Mouse (Mus musculus): ENCODE measurements at regions not wholly inside any gene's neighbourhood (a gene's known extent, or its start where the extent isn't known, plus 50 kb on each side); places are given as distances from the start of the nearest gene placed in this dataset.

DNA sequence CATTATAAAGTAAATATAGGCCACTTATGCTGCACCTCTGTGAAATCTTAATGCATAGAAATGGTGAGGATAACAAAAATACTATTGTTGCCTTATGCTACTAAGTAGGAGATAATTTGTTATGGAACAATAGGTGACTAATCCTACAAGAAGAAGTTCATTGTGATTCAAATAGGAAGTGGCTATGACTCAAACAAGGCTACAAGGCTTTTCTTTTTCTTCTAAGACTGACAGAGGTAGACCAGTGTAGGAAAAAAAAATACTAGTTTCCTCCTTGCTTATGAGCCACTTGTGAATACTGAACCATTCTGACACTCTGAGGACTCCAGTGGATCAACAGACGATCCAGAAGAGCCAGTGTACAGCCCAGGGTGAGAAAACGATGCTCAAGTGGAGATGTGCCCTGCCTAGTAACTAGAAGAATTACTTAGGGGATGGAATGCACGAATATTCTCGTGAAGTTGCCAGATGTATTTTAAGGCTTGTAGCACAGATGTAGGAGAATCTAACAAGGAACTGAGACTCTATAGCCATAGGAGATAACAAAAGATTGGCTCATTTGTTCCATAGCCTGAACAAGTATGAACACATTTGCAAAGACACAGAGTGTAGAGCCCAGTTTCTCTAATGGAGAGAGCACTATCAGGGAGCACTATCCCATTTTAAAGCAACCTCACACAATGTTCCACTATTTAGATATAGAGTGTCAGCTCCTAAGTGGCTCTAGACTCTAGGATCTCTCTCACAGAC lies 60.3 kb downstream of the Fzd1 start:
- DNase-seq (ENCODE audit: low spot score) = no peak

- DNase-seq (ENCODE audit: low spot score) = no peak
These were observed 61.1 kb downstream of the Fzd1 start for GRCm38 (mm10) chr5:4696701-4697100.

- no peak for DNase-seq (ENCODE audit: low spot score)
These were observed 68.7 kb downstream of the Fzd1 start for GRCm38 (mm10) chr5:4689130-4689529.

- DNase-seq (ENCODE audit: low spot score) = no peak
These were observed 82.5 kb downstream of the Fzd1 start for GRCm38 (mm10) chr5:4675316-4675715.

DNA sequence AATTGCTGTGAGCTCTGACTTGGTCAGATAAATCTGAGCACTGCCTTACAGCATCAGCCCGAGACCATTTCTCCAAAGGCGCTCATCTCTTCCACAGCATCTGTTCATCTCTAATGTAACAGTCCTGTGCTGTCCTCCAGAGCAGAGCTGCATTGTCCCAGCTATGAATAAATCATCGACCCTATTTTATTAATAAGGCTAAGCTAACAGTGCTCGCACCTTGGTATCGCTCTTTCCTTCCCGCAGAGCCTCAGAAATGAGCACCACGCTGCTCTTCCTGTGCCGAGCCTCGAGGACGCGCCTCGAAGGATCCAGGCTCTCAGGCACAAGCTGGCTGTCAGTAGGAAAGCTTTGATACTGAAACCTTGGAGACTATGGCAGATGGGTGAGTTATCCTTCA lies 91.5 kb downstream of the Fzd1 start:
- peak; percentile 37 for DNase-seq (ENCODE audit: low spot score)

DNA sequence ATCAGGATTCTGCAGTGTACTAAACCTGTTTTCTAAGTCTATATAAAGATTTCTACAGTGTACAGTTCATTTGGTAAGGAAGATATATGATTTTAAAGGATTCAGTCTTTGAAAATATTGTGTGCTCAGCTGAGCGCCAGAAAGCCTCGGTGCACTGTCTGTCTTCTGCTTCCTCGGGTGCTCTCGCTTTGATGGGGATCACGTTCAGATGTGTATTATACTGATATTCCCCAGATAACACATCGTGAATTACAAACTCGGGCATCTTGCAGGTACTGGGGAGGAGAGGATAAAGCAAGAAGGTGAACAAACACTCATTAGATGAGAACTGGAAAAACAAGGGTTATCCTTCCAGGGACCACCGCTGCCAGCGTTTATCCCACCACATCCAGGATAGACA lies 91.9 kb downstream of the Fzd1 start:
- DNase-seq (ENCODE audit: low spot score) = no peak

DNA sequence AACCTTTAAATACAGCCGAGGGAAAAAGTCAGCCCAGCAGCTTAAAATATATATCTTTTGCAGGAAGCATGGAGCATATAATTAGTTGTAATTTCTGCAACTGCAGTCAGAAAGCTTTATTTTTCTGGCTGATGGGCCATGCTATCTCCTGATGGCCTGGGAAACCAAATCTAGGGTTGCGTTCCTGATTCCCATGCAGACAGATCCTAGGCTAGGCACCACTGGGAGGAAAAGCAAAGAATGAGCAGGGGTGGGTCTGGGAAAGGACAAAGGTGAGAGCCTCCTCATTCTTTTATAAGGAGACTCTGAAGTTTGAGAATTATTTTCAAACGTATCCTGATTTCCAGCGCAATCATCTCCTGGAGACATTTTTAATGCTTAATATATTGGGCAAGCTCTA lies 92.9 kb downstream of the Fzd1 start:
- DNase-seq (ENCODE audit: low spot score) = no peak

GRCm38 (mm10) chr5:4664488-4664887 lies 93.3 kb downstream of the Fzd1 start:
- DNase-seq (ENCODE audit: low spot score) = no peak

DNA sequence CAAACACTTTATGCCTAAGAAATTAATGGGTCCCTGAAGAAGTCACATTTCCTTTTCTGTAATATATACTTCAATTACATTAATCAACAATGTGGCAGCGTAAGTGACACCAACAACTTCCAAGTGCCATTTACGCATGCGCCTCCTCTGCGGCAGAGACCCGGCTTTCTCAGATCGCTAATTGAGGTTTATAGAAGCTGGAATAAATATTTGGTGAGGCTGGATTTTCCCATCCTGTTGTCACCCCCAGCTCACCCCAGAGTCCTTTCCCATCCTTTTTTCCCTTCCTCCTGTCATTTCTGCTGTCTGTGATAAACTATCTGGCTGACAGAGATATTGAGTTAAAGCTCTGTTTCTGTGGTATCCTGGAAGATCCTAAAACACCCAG lies 95.6 kb downstream of the Fzd1 start:
- DNase-seq (ENCODE audit: low spot score) = no peak

DNA sequence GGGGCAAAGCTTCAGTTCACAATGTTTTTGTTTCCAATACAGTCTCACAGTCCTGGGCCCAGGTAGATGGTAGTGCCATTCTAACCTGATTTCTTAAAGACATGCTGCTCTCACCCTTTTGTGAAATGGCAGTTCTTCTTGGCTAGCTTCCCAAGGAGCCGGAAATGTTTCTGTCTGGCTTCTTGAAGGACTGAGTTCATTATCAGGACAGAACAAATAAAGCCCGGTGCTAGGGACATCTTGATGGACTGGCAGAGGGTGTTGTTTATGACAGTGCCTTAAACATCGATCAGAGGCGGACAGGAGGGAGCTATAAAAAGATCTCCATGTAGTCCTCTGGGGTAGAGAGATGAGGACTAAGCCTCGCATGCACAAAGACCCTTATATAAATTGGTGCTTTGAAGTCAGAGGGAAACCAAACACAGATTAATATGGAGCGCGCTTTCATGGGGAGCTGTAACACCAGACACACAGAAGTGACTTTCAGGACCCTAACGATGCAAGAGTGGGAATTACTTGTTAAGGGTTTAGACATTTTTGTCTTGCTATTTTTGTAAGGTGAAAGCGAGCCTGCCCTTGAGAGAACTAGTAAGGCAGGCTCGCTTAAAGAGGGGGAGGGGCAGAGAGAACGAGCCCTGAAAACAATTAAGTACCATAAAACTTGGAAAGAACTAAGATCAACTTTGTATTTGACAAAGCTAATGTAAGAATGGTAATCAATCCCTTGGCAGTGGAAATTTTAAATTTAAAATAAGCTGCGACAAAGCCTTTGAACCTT lies 96.2 kb downstream of the Fzd1 start:
- DNase-seq (ENCODE audit: low spot score) = no peak

- no peak for DNase-seq (ENCODE audit: low spot score)
These were observed 99.9 kb downstream of the Fzd1 start for GRCm38 (mm10) chr5:4657982-4658381.

GRCm38 (mm10) chr5:4654186-4654585 lies 103.6 kb downstream of the Fzd1 start:
- no peak for DNase-seq (ENCODE audit: low spot score)

- peak; percentile 62 for DNase-seq (ENCODE audit: low spot score)
These were observed 106.5 kb downstream of the Fzd1 start for GRCm38 (mm10) chr5:4651167-4651955.

- no peak for DNase-seq (ENCODE audit: low spot score)
These were observed 107.1 kb downstream of the Fzd1 start for GRCm38 (mm10) chr5:4650709-4651108.

DNA sequence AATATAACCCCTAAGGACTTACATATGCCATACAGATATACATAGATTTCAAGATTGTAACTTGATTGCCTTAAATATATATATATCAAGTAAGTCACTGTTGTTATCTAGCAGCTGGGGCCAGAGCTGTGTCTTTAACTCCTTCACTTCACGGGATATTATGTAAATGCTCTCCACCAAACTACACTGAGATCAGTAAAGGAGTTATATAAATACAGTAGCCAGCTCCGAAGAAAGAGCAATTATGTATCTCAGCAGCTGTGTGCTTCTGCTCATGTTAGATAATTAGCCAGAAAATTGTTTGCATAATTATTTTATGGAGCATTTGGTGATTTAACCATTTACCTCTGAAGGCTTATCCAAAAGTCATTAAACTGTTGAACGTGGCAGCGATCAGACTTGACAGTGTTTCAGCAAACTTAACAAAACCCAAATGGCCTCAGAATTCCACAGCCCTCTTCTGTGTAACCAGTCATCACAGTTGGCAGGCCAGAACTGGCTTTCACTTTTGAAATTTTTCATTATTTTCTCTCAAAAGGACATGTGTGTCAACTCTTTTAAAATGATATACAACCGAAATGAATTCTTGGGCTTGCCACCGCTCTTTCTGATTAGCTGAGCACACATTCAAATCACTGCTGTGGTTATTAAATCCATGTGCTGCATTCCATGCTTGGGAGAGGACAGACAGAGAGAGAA lies 107.8 kb downstream of the Fzd1 start:
- no peak for DNase-seq (ENCODE audit: low spot score)

DNA sequence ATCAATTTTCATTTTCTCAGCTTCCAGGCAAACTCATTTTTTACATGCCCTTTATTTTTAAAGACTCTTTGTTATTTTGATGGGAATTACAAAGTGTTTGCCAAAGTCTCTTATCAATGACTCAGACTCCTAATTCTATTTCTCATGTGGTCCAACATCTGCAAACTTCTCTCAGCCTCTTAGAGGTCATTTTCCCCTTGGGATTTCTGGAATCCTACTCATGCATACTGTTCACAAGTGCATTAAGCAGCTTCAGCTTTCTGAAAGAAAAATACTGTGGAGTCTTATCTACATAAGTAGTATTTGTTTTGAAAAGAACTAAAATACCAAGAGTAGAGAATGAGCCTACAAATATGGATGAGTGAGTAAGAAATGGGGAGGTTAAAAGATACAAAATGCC lies 116.8 kb downstream of the Fzd1 start:
- no peak for DNase-seq (ENCODE audit: low spot score)

DNA sequence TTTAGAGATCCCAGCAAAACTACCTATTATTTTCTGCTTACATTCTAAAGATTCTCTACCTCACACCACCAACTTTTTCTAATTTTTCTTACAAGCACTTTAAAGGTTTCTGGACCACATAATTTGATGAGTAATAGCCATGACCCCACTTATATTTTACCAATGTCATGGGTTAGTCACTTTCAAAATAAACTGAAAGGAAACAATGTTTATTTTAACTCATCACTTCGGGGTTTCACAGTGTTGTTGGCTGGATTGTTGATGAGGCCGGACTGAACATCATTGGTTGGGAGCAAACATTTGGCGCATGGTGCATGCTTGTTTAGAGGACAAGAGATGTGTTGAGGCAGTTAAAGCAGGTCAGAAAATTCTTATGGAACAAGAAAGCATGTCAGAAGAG lies 124.1 kb downstream of the Fzd1 start:
- no peak for DNase-seq (ENCODE audit: low spot score)

- no peak for DNase-seq (ENCODE audit: low spot score)
These were observed 132.6 kb downstream of the Fzd1 start for GRCm38 (mm10) chr5:4625206-4625605.

DNA sequence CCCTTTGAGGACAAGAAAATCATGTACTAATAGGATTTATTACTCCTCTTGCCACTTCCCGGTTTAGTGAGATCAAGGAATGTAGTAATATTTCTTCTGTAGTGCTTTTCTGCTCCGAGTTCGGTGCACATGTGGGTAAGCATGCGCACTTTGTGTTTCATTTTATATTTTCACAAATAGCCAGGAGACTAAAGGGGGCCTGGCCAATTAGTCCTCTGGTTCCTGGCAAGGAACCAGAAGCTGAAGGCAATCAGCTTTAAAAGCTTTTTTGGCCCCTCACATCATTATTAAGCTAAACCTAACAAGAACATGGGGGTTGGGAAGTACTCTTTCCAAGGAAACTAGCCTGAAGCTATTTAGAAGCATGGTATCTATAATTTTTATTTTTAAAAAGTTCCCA lies 134.2 kb downstream of the Fzd1 start:
- DNase-seq (ENCODE audit: low spot score) = no peak

GRCm38 (mm10) chr5:4620513-4621210 lies 137.2 kb downstream of the Fzd1 start:
- DNase-seq (ENCODE audit: low spot score) = no peak

DNA sequence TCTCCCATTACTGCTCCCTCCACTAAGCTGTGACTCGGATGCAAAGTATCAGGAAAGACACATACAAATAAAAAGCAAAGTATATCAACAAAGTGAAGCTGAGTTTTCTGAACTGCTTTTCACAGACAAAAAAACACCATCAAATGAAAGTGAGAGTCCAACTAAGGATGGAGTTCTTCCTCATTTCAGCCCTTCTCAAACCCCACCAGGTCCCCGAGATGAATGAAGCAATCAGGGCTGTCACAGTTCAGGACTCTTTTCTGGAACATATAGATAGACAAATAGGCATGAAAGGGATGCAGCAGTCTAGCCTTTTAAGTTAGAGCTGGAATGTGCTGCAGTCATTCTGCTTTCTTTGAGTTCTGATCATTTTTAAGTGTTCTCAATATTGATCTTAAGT lies 142.6 kb downstream of the Fzd1 start:
- DNase-seq (ENCODE audit: low spot score) = no peak

DNA sequence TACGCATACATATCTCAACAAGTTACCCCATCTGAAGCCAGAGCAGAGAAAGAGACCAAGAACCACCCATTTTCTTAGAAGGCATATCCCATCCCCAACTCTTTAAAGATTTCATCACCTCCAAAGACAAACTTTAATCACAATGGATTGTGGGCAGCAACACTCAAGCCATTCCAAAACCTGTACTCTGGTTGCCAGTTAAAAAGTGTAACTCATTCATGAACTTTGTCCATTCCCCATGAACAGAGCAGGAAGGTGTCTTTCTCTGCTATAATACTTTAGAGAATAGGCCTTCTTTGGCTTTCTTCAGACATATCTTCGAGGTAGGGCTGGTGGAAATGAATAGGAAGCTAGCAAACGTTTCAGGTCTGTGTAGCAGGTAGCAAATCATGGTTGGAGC lies 160.4 kb downstream of the Fzd1 start:
- DNase-seq (ENCODE audit: low spot score) = no peak
